Mouse (Mus musculus) forebrain, embryonic 16.5 days (tissue): ENCODE data around the gene Pde2a. TPM values are rescaled to one million over a fixed set of nuclear protein-coding genes. Genes with fewer than 3 reads are reported as not detected.

Source experiments
- ATAC-seq: fragments of 200-750 bp; cut with Nextera tagmentation; 2 replicates; pipeline ENCODE4 v1.8.0; 2017; ENCODE audit warnings: mild to moderate bottlenecking, moderate library complexity
- H3K27ac ChIP-seq: fragments of 300-500 bp; sonication (generic); 2 replicates; pipeline ENCODE4 v1.5.1; 2014; ENCODE audit warnings: low read length, control low read depth
- H3K27me3 ChIP-seq: fragments of 300-500 bp; sonication (generic); replicated peaks from 2 replicates; pipeline ENCODE4 v1.6.1; 2014; ENCODE audit warnings: low read length; ENCODE audit not compliant: control insufficient read depth, insufficient read depth
- H3K36me3 ChIP-seq: fragments of 300-500 bp; sonication (generic); 2 replicates; pipeline ENCODE4 v1.6.1; 2014; ENCODE audit not compliant: control insufficient read depth, insufficient read depth
- H3K4me1 ChIP-seq: fragments of 300-500 bp; sonication (generic); replicated peaks from 2 replicates; pipeline ENCODE4 v1.6.1; 2014; ENCODE audit warnings: low read length; ENCODE audit not compliant: control insufficient read depth, insufficient read depth
- H3K4me2 ChIP-seq: fragments of 300-500 bp; sonication (generic); 2 replicates; pipeline ENCODE4 v1.6.1; 2014; ENCODE audit warnings: mild to moderate bottlenecking, low read length, control low read depth
- H3K4me3 ChIP-seq: fragments of 300-500 bp; sonication (generic); replicated peaks from 2 replicates; pipeline ENCODE4 v1.5.1; 2014; ENCODE audit warnings: mild to moderate bottlenecking, low read length, control low read depth
- H3K9ac ChIP-seq: fragments of 300-500 bp; sonication (generic); replicated peaks from 2 replicates; pipeline ENCODE4 v1.6.1; 2014; ENCODE audit warnings: low read depth, low read length, control low read depth
- H3K9me3 ChIP-seq: fragments of 300-500 bp; sonication (generic); 2 replicates; pipeline ENCODE4 v1.6.1; 2016; ENCODE audit warnings: low read length; ENCODE audit not compliant: control insufficient read depth
- WGBS: fragments of 180-500 bp; shearing (Covaris S2); extraction: QIAGEN DNeasy Blood & Tissue Kit; methylation state at CpG from one replicate; pipeline ENCODE4 v1.1.7; 2014; 5-methylcytosine and 5-hydroxymethylcytosine counted together
- polyA plus RNA-seq: library from polyadenylated mRNA; unstranded; fragments of >200 nt; fragmentation: Nextera tagmentation; extraction: Ambion mirVana; gene quantifications from 2 replicates; pipeline ENCODE4 v1.2.1, GENCODE M21; 2015

Gene Pde2a
- polyA plus RNA-seq, result 55.9 and 58.6 TPM in 2 replicates

- no peaks in the 10 kb centered on the region for H3K9me3 ChIP-seq
- no peaks in the 10 kb centered on the region for H3K36me3 ChIP-seq
- H3K4me3 ChIP-seq, result peak within 1 kb of the TSS; percentile 42
- H3K27me3 ChIP-seq, result 0 out of 2 replicates have a peak, but pooled peaks cover 3% of the 10 kb centered on the region
- peak; percentile 88 for ATAC-seq
- peaks cover 50% of the 10 kb centered on the region for H3K4me1 ChIP-seq
- peak within 1 kb of the TSS; percentile 53 for H3K4me2 ChIP-seq
- peak within 1 kb of the TSS; percentile 50 for H3K9ac ChIP-seq
- WGBS, result 3% methylated on average over 6 of the region's 6 CpGs
- peak within 1 kb of the TSS; percentile 67 for H3K27ac ChIP-seq
Measured at GRCm38 (mm10) chr7:101421529-101421928, at the start of gene Pde2a. Pde2a (plus strand) TSS chr7:101421691.

- no peak overlapping the region for H3K9ac ChIP-seq
- H3K27ac ChIP-seq, result no peak overlapping the region
- H3K4me1 ChIP-seq, result peaks cover 15% of the 10 kb centered on the region
- H3K27me3 ChIP-seq, result no peaks in the 10 kb centered on the region
- no peaks in the 10 kb centered on the region for H3K9me3 ChIP-seq
- H3K36me3 ChIP-seq, result no peaks in the 10 kb centered on the region
- WGBS, result 88% methylated on average over 26 of the region's 26 CpGs
- H3K4me3 ChIP-seq, result no peak overlapping the region
- no peak for ATAC-seq
- no peak overlapping the region for H3K4me2 ChIP-seq
Measured at GRCm38 (mm10) chr7:101373082-101373481, 48.4 kb upstream of the Pde2a start.

- H3K4me1 ChIP-seq, result peaks cover 18% of the 10 kb centered on the region
- peak; percentile 71 for ATAC-seq
Measured at GRCm38 (mm10) chr7:101374155-101374554, 47.3 kb upstream of the Pde2a start.

GRCm38 (mm10) chr7:101376701-101377340 lies 44.7 kb upstream of the Pde2a start:
- Histone ChIP-seq H3K36me3 (no peaks in the 10 kb centered on the region), H3K4me2 (no peak overlapping the region), H3K27ac (no peak overlapping the region), H3K9ac (no peak overlapping the region), H3K4me1 (peaks cover 18% of the 10 kb centered on the region), H3K4me3 (no peak overlapping the region), H3K27me3 (no peaks in the 10 kb centered on the region), H3K9me3 (no peaks in the 10 kb centered on the region)
- ATAC-seq, result peak; percentile 69
- WGBS, result 46% methylated on average over 10 of the region's 10 CpGs

More at GRCm38 (mm10) chr7:101374155-101374554, 47.3 kb upstream of the Pde2a start:
- Histone ChIP-seq H3K9me3 (no peaks in the 10 kb centered on the region), H3K36me3 (no peaks in the 10 kb centered on the region), H3K27me3 (no peaks in the 10 kb centered on the region), H3K4me2 (no peak overlapping the region), H3K9ac (no peak overlapping the region), H3K4me3 (no peak overlapping the region), H3K27ac (no peak overlapping the region)

GRCm38 (mm10) chr7:101377741-101378262 lies 43.7 kb upstream of the Pde2a start:
- Histone ChIP-seq H3K27me3 (no peaks in the 10 kb centered on the region), H3K4me1 (peaks cover 18% of the 10 kb centered on the region), H3K9ac (no peak overlapping the region), H3K4me3 (no peak overlapping the region), H3K4me2 (peak overlapping the region; percentile 16; the same call in 1 of the 2 replicates), H3K9me3 (no peaks in the 10 kb centered on the region), H3K27ac (no peak overlapping the region), H3K36me3 (no peaks in the 10 kb centered on the region)
- 18% methylated on average over 6 of the region's 7 CpGs for WGBS
- peak; percentile 48; the same call in 1 of the 2 replicates for ATAC-seq

GRCm38 (mm10) chr7:101378285-101378684 lies 43.2 kb upstream of the Pde2a start:
- Histone ChIP-seq H3K27ac (no peak overlapping the region), H3K9ac (0 out of 2 replicates have a peak overlapping the region, but pooled peaks have one; percentile 1)

GRCm38 (mm10) chr7:101378796-101379465 lies 42.6 kb upstream of the Pde2a start:
- H3K9me3 ChIP-seq, result no peaks in the 10 kb centered on the region
- H3K9ac ChIP-seq, result no peak overlapping the region
- H3K36me3 ChIP-seq, result no peaks in the 10 kb centered on the region
- H3K27ac ChIP-seq, result no peak overlapping the region
- no peaks in the 10 kb centered on the region for H3K27me3 ChIP-seq
- WGBS, result 62% methylated on average over 5 of the region's 5 CpGs
- ATAC-seq, result no peak
- H3K4me1 ChIP-seq, result peaks cover 18% of the 10 kb centered on the region
- no peak overlapping the region for H3K4me3 ChIP-seq
- H3K4me2 ChIP-seq, result no peak overlapping the region

More at GRCm38 (mm10) chr7:101378285-101378684, 43.2 kb upstream of the Pde2a start:
- WGBS, result 68% methylated on average over 3 of the region's 3 CpGs
- H3K27me3 ChIP-seq, result no peaks in the 10 kb centered on the region
- no peak for ATAC-seq
- no peaks in the 10 kb centered on the region for H3K9me3 ChIP-seq
- peak overlapping the region; percentile 11; the same call in 1 of the 2 replicates for H3K4me2 ChIP-seq
- H3K4me3 ChIP-seq, result no peak overlapping the region
- peaks cover 18% of the 10 kb centered on the region for H3K4me1 ChIP-seq
- H3K36me3 ChIP-seq, result no peaks in the 10 kb centered on the region

- Histone ChIP-seq H3K9ac (no peak overlapping the region), H3K27ac (no peak overlapping the region), H3K36me3 (no peaks in the 10 kb centered on the region), H3K4me2 (no peak overlapping the region), H3K9me3 (no peaks in the 10 kb centered on the region), H3K4me1 (peaks cover 18% of the 10 kb centered on the region), H3K27me3 (no peaks in the 10 kb centered on the region), H3K4me3 (no peak overlapping the region)
- ATAC-seq, result no peak
- 77% methylated on average over 2 of the region's 2 CpGs for whole genome bisulfite sequencing
Measured at GRCm38 (mm10) chr7:101379732-101380131, 41.8 kb upstream of the Pde2a start.

- H3K4me2 ChIP-seq, result no peak overlapping the region
- H3K9ac ChIP-seq, result no peak overlapping the region
- H3K9me3 ChIP-seq, result no peaks in the 10 kb centered on the region
- no peak overlapping the region for H3K27ac ChIP-seq
- H3K4me3 ChIP-seq, result no peak overlapping the region
- H3K27me3 ChIP-seq, result no peaks in the 10 kb centered on the region
- WGBS, result 84% methylated on average over 6 of the region's 6 CpGs
- no peaks in the 10 kb centered on the region for H3K36me3 ChIP-seq
- ATAC-seq, result no peak
- H3K4me1 ChIP-seq, result peaks cover 17% of the 10 kb centered on the region
Measured at GRCm38 (mm10) chr7:101381512-101381911, 40.0 kb upstream of the Pde2a start.
